ENCODE assay signal across 10 mouse cellular contexts in genomic region chr6:31092760-31093159, GRCm38 (mm10).
DNase-seq lines count a peak whose midpoint lies in the region.
"Had no signal": no experiment of that assay in that cellular context is flagged by ENCODE, and none has a peak within 500 bp of the region (broad histone marks: within the 10 kb centered on the region; RNA-seq: fewer than 3 reads in every experiment).

No protein-coding gene starts in this region.

- peak; percentile 94 for DNase-seq in heart, adult 11 months
- no peak for DNase-seq in heart, postnatal 4 days
- DNase-seq in lung, postnatal 10 days: peak; percentile 48
- no peak for DNase-seq in lung, postnatal 25 days (ENCODE audit: low spot score)
- DNase-seq in cerebellum, adult 11-12 months: peak; percentile 76
- DNase-seq in gastrocnemius, postnatal 25 days: peak; percentile 68
- no peak for DNase-seq in right cerebral cortex, postnatal 4 days
- no peak for DNase-seq in left cerebral cortex, adult 9 months (ENCODE audit: low spot score in 2 of 2)
- DNase-seq: kidney, postnatal 4 days; liver, embryonic 13.5 days had no signal

Comparison
In these comparisons a context has a peak if more than half of its experiments do, and no peak if none do; other contexts are left out.
1. DNase-seq: peak in heart, adult 11 months (single experiment), lung, postnatal 10 days (single experiment), cerebellum, adult 11-12 months (single experiment) and gastrocnemius, postnatal 25 days (single experiment); none in heart, postnatal 4 days (single experiment), lung, postnatal 25 days (single experiment), right cerebral cortex, postnatal 4 days (single experiment) and left cerebral cortex, adult 9 months (0 of 2).